Mouse (Mus musculus): ENCODE measurements at regions not wholly inside any gene's neighbourhood (a gene's known extent, or its start where the extent isn't known, plus 50 kb on each side); places are given as distances from the start of the nearest gene placed in this dataset.

DNA sequence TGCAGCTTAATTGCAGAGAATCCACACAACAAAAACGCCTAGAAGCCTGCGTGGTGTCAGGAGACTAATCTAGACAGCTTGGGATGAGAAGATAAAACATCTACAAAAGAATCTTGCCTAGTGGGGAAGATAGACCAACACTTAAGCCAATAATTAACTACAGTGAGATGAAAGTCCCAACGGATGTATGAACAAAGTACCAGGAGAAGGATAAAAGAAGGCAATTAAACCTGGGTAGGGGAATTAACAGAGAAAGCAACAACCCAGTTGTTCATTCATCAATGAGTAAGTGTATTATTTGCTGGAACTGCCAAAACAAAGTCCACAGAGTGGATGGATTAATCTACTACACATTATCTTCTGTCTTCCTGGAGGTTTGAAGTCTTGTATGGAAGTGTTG is 99.8 kb downstream of the Olfm4 start:
- Histone ChIP-seq H3K4me3 (ENCODE audit: low read depth, low read length) (no peak overlapping the region), H3K27me3 (ENCODE audit: control insufficient read depth, insufficient read depth, low read length) (no peaks in the 10 kb centered on the region), H3K9me3 (ENCODE audit: control insufficient read depth, low read length) (no peaks in the 10 kb centered on the region), H3K9ac (ENCODE audit: low read length) (no peak overlapping the region), H3K4me2 (ENCODE audit: low read depth, severe bottlenecking) (no peak overlapping the region), H3K4me1 (ENCODE audit: control insufficient read depth, insufficient read depth, low read length) (no peaks in the 10 kb centered on the region), H3K27ac (replicated peaks; ENCODE audit: low read depth, low read length) (no peak overlapping the region), H3K36me3 (ENCODE audit: control insufficient read depth, insufficient read depth, low read length) (no peaks in the 10 kb centered on the region)
- ATAC-seq (ENCODE audit: insufficient number of reproducible peaks, low FRiP score, low TSS enrichment, low read depth) (no peak), DNase-seq (ENCODE audit: low spot score) (no peak)
- 81% methylated on average over 3 of the region's 3 CpGs for whole genome bisulfite sequencing

DNA sequence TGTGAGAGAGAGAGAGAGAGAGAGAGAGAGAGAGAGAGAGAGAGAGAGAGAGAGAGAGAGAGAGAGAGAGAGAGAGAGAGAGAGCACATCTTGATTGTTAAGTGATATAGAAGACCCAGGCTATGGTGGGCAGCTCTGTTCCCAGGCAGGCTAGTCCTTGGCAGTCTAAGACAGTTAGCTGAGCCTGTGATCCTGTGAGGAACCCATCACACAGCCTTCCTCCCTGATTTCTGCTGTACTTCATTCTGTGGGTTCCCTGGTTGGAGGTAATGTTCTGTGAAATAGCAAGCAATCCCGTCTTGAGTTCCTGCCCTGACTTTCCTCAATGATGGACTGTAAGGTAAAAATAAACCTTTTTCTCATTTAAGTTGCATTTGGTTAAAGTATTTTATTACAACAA is 113.4 kb downstream of the Olfm4 start:
- H3K9me3 ChIP-seq (ENCODE audit: control insufficient read depth, low read length), result no peaks in the 10 kb centered on the region
- no peak overlapping the region for H3K9ac ChIP-seq (ENCODE audit: low read length)
- H3K27ac ChIP-seq (replicated peaks; ENCODE audit: low read depth, low read length), result no peak overlapping the region
- DNase-seq (ENCODE audit: low spot score) (no peak), ATAC-seq (ENCODE audit: insufficient number of reproducible peaks, low FRiP score, low TSS enrichment, low read depth) (no peak)
- H3K4me2 ChIP-seq (ENCODE audit: low read depth, severe bottlenecking), result no peak overlapping the region
- no peaks in the 10 kb centered on the region for H3K36me3 ChIP-seq (ENCODE audit: control insufficient read depth, insufficient read depth, low read length)
- H3K4me3 ChIP-seq (ENCODE audit: low read depth, low read length), result no peak overlapping the region
- H3K27me3 ChIP-seq (ENCODE audit: control insufficient read depth, insufficient read depth, low read length), result no peaks in the 10 kb centered on the region
- no peaks in the 10 kb centered on the region for H3K4me1 ChIP-seq (ENCODE audit: control insufficient read depth, insufficient read depth, low read length)
- WGBS, result 76% methylated on average over 1 of the region's 1 CpGs

DNA sequence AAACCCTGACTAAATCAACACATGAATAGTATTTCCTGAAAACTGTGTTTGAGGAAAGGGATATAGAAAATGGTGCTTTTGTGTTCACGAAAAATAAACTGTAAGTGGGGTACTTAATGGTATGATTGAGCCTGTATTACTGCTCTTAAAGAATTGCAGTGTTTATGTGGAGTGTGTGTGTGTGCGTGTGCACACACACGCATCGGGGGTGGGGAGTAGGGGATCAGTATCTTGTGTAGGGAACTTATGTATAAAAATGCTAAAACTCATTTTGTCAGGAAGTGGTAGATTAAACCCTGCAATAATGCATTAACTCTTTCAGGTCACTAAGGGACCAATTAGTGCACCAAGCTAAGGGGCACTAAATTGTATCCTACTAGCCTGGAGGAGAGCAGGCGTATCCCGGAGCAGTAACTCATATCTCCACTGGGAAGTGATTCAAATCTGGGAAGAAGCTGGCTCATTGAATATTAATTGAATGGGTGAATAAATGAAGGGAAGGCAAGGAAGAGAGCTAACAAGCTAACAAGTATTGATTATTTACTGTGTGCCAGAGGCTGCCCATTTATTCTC is 129.3 kb downstream of the Olfm4 start:
- no peak for DNase-seq (ENCODE audit: low spot score)
- 74% methylated on average over 6 of the region's 6 CpGs for WGBS
- Histone ChIP-seq H3K4me2 (ENCODE audit: low read depth, severe bottlenecking) (no peak overlapping the region), H3K27me3 (ENCODE audit: control insufficient read depth, insufficient read depth, low read length) (no peaks in the 10 kb centered on the region), H3K36me3 (ENCODE audit: control insufficient read depth, insufficient read depth, low read length) (no peaks in the 10 kb centered on the region), H3K4me3 (ENCODE audit: low read depth, low read length) (no peak overlapping the region), H3K27ac (replicated peaks; ENCODE audit: low read depth, low read length) (no peak overlapping the region), H3K9me3 (ENCODE audit: control insufficient read depth, low read length) (no peaks in the 10 kb centered on the region), H3K4me1 (ENCODE audit: control insufficient read depth, insufficient read depth, low read length) (0 out of 2 replicates have a peak, but pooled peaks cover 3% of the 10 kb centered on the region), H3K9ac (ENCODE audit: low read length) (no peak overlapping the region)
- ATAC-seq (ENCODE audit: insufficient number of reproducible peaks, low FRiP score, low TSS enrichment, low read depth), result 0 out of 2 replicates have a peak, but pooled peaks have one; percentile 51

DNA sequence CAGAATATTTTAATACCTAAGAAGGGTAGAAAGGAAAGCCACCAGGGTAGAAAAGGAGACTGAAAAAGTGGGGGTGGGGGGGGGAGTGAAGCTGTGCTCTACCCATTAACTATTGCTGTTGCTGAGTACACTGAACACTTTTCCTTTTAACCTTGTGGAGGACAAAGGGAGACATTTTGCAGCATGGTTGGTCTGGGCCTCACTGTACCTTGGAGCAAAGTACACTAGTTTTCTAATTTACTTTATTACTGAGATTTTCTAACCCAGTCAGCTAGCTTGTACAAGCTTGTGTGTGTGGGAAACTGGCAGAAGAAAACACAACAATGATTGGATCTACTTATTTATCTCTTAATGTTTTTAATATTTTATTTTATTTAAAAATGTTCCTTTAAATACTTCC is 130.4 kb downstream of the Olfm4 start:
- Histone ChIP-seq H3K9me3 (ENCODE audit: control insufficient read depth, low read length) (no peaks in the 10 kb centered on the region), H3K27ac (replicated peaks; ENCODE audit: low read depth, low read length) (no peak overlapping the region), H3K27me3 (ENCODE audit: control insufficient read depth, insufficient read depth, low read length) (no peaks in the 10 kb centered on the region), H3K4me2 (ENCODE audit: low read depth, severe bottlenecking) (no peak overlapping the region), H3K9ac (ENCODE audit: low read length) (no peak overlapping the region), H3K36me3 (ENCODE audit: control insufficient read depth, insufficient read depth, low read length) (no peaks in the 10 kb centered on the region), H3K4me1 (ENCODE audit: control insufficient read depth, insufficient read depth, low read length) (0 out of 2 replicates have a peak, but pooled peaks cover 3% of the 10 kb centered on the region), H3K4me3 (ENCODE audit: low read depth, low read length) (no peak overlapping the region)
- DNase-seq (ENCODE audit: low spot score) (no peak), ATAC-seq (ENCODE audit: insufficient number of reproducible peaks, low FRiP score, low TSS enrichment, low read depth) (no peak)

DNA sequence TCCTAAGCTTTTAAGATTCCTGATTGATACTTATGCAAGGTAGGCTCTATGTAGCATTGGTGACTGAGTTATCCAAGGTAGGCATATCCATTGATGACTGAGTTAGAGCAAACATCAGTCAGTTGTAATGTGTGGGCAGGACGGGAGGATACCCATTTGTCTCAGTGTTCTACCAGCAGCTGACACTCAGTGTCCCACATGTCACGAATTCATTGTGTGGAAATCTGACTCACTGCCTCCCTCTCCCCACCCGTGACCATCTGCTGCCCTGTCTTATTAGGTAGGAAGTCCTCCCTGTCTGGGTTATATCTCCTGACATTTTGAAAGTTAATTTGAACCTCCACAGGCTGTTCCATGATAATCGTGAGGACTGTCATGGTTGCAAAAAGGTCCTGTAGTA is 141.3 kb downstream of the Olfm4 start:
- no peak for ATAC-seq (ENCODE audit: insufficient number of reproducible peaks, low FRiP score, low TSS enrichment, low read depth)
- Histone ChIP-seq H3K27me3 (ENCODE audit: control insufficient read depth, insufficient read depth, low read length) (no peaks in the 10 kb centered on the region), H3K4me1 (ENCODE audit: control insufficient read depth, insufficient read depth, low read length) (no peaks in the 10 kb centered on the region), H3K9ac (ENCODE audit: low read length) (no peak overlapping the region), H3K4me2 (ENCODE audit: low read depth, severe bottlenecking) (no peak overlapping the region), H3K36me3 (ENCODE audit: control insufficient read depth, insufficient read depth, low read length) (no peaks in the 10 kb centered on the region), H3K4me3 (ENCODE audit: low read depth, low read length) (no peak overlapping the region), H3K27ac (replicated peaks; ENCODE audit: low read depth, low read length) (no peak overlapping the region), H3K9me3 (ENCODE audit: control insufficient read depth, low read length) (no peaks in the 10 kb centered on the region; the same call in 1 of the 2 replicates)
- DNase-seq (ENCODE audit: low spot score), result no peak
- WGBS, result 78% methylated on average over 4 of the region's 4 CpGs

DNA sequence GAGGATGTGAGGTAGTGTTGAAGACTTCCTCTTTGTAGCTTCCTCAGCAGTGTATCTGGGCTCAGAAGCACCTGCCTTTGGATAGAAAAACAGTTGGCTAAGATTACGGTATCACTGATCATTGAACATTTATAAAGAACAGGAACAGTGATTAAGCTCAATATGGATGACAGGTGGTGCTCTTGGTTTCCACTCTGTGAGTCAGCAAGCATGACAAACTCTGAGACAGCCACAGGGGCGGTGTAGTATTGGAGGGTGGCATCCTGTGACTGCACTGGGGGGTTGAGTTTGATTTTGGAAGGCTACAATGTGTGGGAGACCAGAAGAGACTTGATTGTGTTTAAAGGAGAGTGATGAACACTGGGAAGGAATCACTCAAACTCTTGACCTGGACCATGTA is 144.3 kb downstream of the Olfm4 start:
- Histone ChIP-seq H3K9me3 (ENCODE audit: control insufficient read depth, low read length) (no peaks in the 10 kb centered on the region), H3K27me3 (ENCODE audit: control insufficient read depth, insufficient read depth, low read length) (no peaks in the 10 kb centered on the region), H3K4me2 (ENCODE audit: low read depth, severe bottlenecking) (no peak overlapping the region), H3K4me3 (ENCODE audit: low read depth, low read length) (no peak overlapping the region), H3K36me3 (ENCODE audit: control insufficient read depth, insufficient read depth, low read length) (no peaks in the 10 kb centered on the region), H3K9ac (ENCODE audit: low read length) (no peak overlapping the region), H3K27ac (replicated peaks; ENCODE audit: low read depth, low read length) (no peak overlapping the region), H3K4me1 (ENCODE audit: control insufficient read depth, insufficient read depth, low read length) (no peaks in the 10 kb centered on the region)
- DNase-seq (ENCODE audit: low spot score) (no peak), ATAC-seq (ENCODE audit: insufficient number of reproducible peaks, low FRiP score, low TSS enrichment, low read depth) (no peak)
- 85% methylated on average over 2 of the region's 2 CpGs for WGBS

DNA sequence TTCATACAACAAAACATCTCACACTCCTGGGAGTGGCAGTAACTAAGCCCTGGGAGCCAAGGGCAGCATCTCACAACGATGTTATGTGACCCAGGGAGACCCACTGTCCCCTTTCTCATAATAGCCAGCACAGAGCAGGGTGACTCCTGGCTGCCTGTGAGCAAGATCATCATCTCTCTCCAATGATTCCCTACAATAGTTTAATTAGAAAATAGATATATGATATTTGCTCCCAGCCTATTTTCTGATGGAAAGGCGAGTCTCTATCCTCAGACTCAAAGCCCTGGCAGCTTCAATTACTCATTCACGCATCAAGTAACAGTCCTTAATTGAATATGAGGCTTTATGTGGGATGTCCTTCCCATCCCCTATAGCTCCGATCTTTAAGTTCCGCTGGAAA is 153.7 kb downstream of the Olfm4 start:
- H3K4me2 ChIP-seq (ENCODE audit: low read depth, severe bottlenecking), result no peak overlapping the region
- no peaks in the 10 kb centered on the region for H3K27me3 ChIP-seq (ENCODE audit: control insufficient read depth, insufficient read depth, low read length)
- no peak for ATAC-seq (ENCODE audit: insufficient number of reproducible peaks, low FRiP score, low TSS enrichment, low read depth)
- H3K4me3 ChIP-seq (ENCODE audit: low read depth, low read length), result no peak overlapping the region
- 90% methylated on average over 5 of the region's 5 CpGs for WGBS
- no peak for DNase-seq (ENCODE audit: low spot score)
- H3K27ac ChIP-seq (replicated peaks; ENCODE audit: low read depth, low read length), result no peak overlapping the region
- no peaks in the 10 kb centered on the region for H3K36me3 ChIP-seq (ENCODE audit: control insufficient read depth, insufficient read depth, low read length)
- H3K4me1 ChIP-seq (ENCODE audit: control insufficient read depth, insufficient read depth, low read length), result no peaks in the 10 kb centered on the region
- no peaks in the 10 kb centered on the region for H3K9me3 ChIP-seq (ENCODE audit: control insufficient read depth, low read length)
- H3K9ac ChIP-seq (ENCODE audit: low read length), result no peak overlapping the region

DNA sequence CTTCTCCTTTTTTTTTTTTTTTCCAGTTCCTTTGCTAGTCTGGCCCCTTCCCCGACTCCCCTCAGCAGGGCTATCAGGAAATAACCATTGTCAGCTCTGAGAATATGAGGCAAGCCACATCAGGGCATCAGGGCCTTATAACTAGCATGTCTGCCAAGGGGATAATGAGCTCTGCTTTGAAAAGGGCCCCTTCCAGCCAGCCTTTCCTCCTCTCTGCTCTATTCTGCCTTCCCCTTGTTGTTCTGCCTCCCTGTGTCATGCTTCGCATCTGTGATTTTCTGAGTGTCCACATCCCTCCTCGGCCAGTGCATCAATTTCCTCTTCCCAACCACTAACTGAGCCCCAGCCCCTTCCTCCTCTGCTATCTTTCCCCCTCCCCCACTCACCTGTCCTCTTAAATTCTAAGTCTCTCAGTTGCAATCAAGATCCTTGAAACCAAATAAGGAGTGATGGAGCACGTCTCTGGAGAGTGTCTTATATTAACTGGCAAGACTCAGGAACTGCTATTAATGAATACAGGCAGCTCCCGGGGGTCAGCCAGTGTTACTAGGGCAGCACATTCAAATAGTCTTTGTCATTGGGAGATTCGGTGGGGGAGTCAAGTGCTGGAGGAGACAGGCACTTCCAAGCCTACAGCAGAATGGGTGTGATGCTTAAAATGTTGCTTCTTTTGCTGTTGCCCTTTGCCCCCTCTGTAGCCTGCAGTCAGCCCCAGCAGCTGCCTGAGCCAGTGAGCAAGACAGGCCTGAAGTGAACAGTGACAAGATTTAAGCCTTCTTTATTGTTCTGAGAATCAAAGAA is 155.3 kb downstream of the Olfm4 start:
- Histone ChIP-seq H3K4me1 (ENCODE audit: control insufficient read depth, insufficient read depth, low read length) (no peaks in the 10 kb centered on the region), H3K27ac (replicated peaks; ENCODE audit: low read depth, low read length) (no peak overlapping the region), H3K36me3 (ENCODE audit: control insufficient read depth, insufficient read depth, low read length) (no peaks in the 10 kb centered on the region), H3K9ac (ENCODE audit: low read length) (no peak overlapping the region), H3K4me2 (ENCODE audit: low read depth, severe bottlenecking) (no peak overlapping the region), H3K27me3 (ENCODE audit: control insufficient read depth, insufficient read depth, low read length) (no peaks in the 10 kb centered on the region), H3K9me3 (ENCODE audit: control insufficient read depth, low read length) (no peaks in the 10 kb centered on the region), H3K4me3 (ENCODE audit: low read depth, low read length) (no peak overlapping the region)
- no peak for ATAC-seq (ENCODE audit: insufficient number of reproducible peaks, low FRiP score, low TSS enrichment, low read depth)
- DNase-seq (ENCODE audit: low spot score), result no peak
- WGBS, result 34% methylated on average over 6 of the region's 6 CpGs

All from limb, embryonic 11.5 days (tissue).